Mouse (Mus musculus) limb, embryonic 10.5 days (tissue): ENCODE measurements at regions not wholly inside any gene's neighbourhood (a gene's known extent, or its start where the extent isn't known, plus 50 kb on each side); places are given as distances from the start of the nearest gene placed in this dataset.
A peak's percentile ranks its signal among the peaks of the same experiment; 100 is the strongest.
"Not testable (repeated sequence)": the region's sequence is repeated elsewhere in the genome, so short reads cannot be mapped to it uniquely, and the experiment has no call there.

Source experiments
- DNase-seq: peaks from one replicate; pipeline ENCODE4 v3.0.0-alpha.2; 2017; ENCODE audit warnings: low spot score
- H3K27ac ChIP-seq: fragments of 300-500 bp; sonication (generic); 2 replicates; pipeline ENCODE4 v1.5.1; 2016; ENCODE audit warnings: mild to moderate bottlenecking
- H3K27me3 ChIP-seq: fragments of 300-500 bp; sonication (generic); 2 replicates; pipeline ENCODE4 v1.6.1; 2016; ENCODE audit warnings: low read depth, mild to moderate bottlenecking; ENCODE audit not compliant: poor library complexity, severe bottlenecking
- H3K36me3 ChIP-seq: fragments of 300-500 bp; sonication (generic); 2 replicates; pipeline ENCODE4 v1.6.1; 2016; ENCODE audit warnings: mild to moderate bottlenecking, moderate library complexity
- H3K4me1 ChIP-seq: fragments of 300-500 bp; sonication (generic); 2 replicates; pipeline ENCODE4 v1.6.1; 2016
- H3K4me3 ChIP-seq: fragments of 300-500 bp; sonication (generic); 2 replicates; pipeline ENCODE4 v1.5.1; 2016; ENCODE audit warnings: mild to moderate bottlenecking, moderate library complexity
- H3K9me3 ChIP-seq: fragments of 300-500 bp; sonication (generic); replicated peaks from 2 replicates; pipeline ENCODE4 v1.6.1; 2016; ENCODE audit warnings: mild to moderate bottlenecking
- WGBS: fragments of 180-500 bp; shearing (Covaris S2); methylation state at CpG from one replicate; pipeline ENCODE4 v1.1.7; 2016; 5-methylcytosine and 5-hydroxymethylcytosine counted together

- WGBS = 71% methylated on average over 13 of the region's 13 CpGs
- Histone ChIP-seq H3K4me3 (no peak overlapping the region), H3K27ac (no peak overlapping the region), H3K36me3 (no peaks in the 10 kb centered on the region), H3K27me3 (no peaks in the 10 kb centered on the region), H3K4me1 (no peaks in the 10 kb centered on the region), H3K9me3 (no peaks in the 10 kb centered on the region)
- DNase-seq = peak; percentile 37
These were observed 52.0 kb upstream of the Ak4 start for GRCm38 (mm10) chr4:101366905-101367679.

DNA sequence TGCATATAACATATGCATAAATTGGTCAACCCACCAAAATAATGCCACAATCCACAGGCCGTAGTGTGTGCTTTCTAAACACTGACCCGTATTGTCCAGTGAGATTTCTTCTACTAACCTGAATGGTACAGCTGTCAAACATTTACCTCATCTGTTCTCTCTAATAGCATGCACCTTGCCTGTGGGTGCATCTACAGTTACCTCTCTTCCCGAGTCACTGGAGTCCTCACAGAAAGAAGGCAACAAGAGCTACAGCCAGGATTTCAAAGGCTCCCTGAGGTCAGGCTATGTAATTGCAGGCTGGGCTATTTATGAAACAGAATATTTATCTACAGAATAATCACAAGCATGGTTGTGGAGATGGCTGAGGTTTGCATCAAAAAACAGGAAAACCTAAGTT, 53.8 kb upstream of the Ak4 start:
- Histone ChIP-seq H3K27me3 (no peaks in the 10 kb centered on the region), H3K4me1 (no peaks in the 10 kb centered on the region), H3K4me3 (no peak overlapping the region), H3K27ac (no peak overlapping the region), H3K36me3 (no peaks in the 10 kb centered on the region), H3K9me3 (no peaks in the 10 kb centered on the region)
- 90% methylated on average over 3 of the region's 3 CpGs for WGBS
- DNase-seq = no peak

DNA sequence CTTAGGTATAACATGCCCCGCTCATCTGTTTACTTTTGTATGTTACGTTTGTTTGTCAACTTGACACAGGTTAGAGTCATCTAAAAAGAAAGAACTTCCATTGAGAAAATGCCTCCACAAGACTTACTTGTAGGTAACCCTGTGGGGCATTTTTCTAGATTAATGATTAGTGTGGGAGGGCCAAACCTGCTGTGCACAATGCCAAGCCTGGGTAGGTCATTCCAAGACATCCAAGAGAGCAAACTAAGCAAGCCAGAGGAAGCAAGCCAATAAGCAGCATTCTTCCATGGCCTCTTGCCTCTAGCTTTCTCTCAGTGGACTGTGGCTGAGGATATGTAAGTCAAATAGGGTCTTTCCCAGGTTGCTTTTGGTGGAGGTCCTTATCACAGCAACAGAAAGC, 54.4 kb upstream of the Ak4 start:
- no peaks in the 10 kb centered on the region for H3K36me3 ChIP-seq
- no peaks in the 10 kb centered on the region for H3K4me1 ChIP-seq
- no peak for DNase-seq
- H3K27ac ChIP-seq = no peak overlapping the region
- no peaks in the 10 kb centered on the region for H3K9me3 ChIP-seq
- 91% methylated on average over 2 of the region's 2 CpGs for WGBS
- no peaks in the 10 kb centered on the region for H3K27me3 ChIP-seq
- no peak overlapping the region for H3K4me3 ChIP-seq

GRCm38 (mm10) chr4:101363231-101363630, 55.8 kb upstream of the Ak4 start:
- WGBS = 96% methylated on average over 1 of the region's 1 CpGs
- not testable (repeated sequence) for H3K27ac ChIP-seq, H3K27me3 ChIP-seq, H3K36me3 ChIP-seq, H3K4me3 ChIP-seq, H3K9me3 ChIP-seq, DNase-seq, H3K4me1 ChIP-seq

DNA sequence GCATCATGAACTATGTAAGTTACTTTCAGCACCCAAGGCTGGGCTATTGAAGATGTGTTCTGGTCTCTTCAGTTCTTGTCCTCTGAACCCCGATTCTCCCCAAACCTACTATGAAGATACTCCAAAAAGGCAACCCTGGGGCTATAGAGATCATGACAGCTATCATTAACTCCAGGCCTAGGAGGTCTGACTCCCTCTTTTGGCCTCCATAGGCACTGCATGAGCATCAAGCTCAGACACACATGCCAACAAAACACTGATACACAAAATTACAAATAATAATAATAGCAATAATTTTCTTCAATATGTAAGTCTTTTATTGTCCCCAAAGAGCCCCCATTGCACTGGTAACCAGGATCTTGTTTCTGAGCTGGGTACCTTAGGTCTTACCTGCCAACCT, 57.3 kb upstream of the Ak4 start:
- Histone ChIP-seq H3K4me1 (peaks cover 9% of the 10 kb centered on the region), H3K4me3 (no peak overlapping the region), H3K9me3 (no peaks in the 10 kb centered on the region), H3K27me3 (no peaks in the 10 kb centered on the region), H3K36me3 (no peaks in the 10 kb centered on the region), H3K27ac (no peak overlapping the region)
- no peak for DNase-seq
- WGBS = 96% methylated on average over 1 of the region's 1 CpGs

- no peaks in the 10 kb centered on the region for H3K36me3 ChIP-seq
- no peak for DNase-seq
- H3K4me3 ChIP-seq = no peak overlapping the region
- H3K4me1 ChIP-seq = peaks cover 18% of the 10 kb centered on the region
- H3K27me3 ChIP-seq = peaks cover 2% of the 10 kb centered on the region; the same call in 1 of the 2 replicates
- H3K27ac ChIP-seq = no peak overlapping the region
- no peaks in the 10 kb centered on the region for H3K9me3 ChIP-seq
- WGBS = 83% methylated on average over 7 of the region's 7 CpGs
These were observed 58.8 kb upstream of the Ak4 start for GRCm38 (mm10) chr4:101360296-101360695.

DNA sequence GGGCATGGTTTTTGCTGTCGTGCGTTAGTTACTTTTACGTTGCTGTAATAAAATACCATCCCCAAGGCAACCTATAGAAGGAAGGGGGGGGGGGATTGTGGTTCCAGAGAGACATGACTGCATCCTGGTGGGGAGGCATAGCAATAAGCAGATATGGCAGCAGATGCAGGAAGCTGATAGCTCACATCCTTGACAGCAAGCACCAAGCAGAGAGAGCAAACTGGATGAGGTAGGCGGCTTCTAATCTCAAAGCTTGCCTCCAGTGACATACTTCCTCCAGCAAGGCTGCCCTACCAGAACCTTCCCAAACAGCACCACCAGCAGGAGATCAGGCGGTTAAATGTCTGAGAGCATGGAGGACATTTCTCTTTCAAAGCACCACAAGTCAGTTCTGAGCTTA, 60.0 kb upstream of the Ak4 start:
- WGBS = 87% methylated on average over 5 of the region's 5 CpGs

GRCm38 (mm10) chr4:101358525-101358924, 60.6 kb upstream of the Ak4 start:
- Histone ChIP-seq H3K9me3 (no peaks in the 10 kb centered on the region), H3K4me3 (no peak overlapping the region), H3K36me3 (no peaks in the 10 kb centered on the region), H3K27me3 (peaks cover 12% of the 10 kb centered on the region), H3K27ac (no peak overlapping the region), H3K4me1 (peaks cover 29% of the 10 kb centered on the region)
- WGBS = 97% methylated on average over 3 of the region's 3 CpGs
- no peak for DNase-seq

More for the DNA sequence above, 60.0 kb upstream of the Ak4 start:
- H3K27me3 ChIP-seq = peaks cover 12% of the 10 kb centered on the region
- no peak overlapping the region for H3K4me3 ChIP-seq
- H3K9me3 ChIP-seq = no peaks in the 10 kb centered on the region
- no peak for DNase-seq
- peaks cover 28% of the 10 kb centered on the region for H3K4me1 ChIP-seq
- H3K27ac ChIP-seq = no peak overlapping the region
- no peaks in the 10 kb centered on the region for H3K36me3 ChIP-seq

DNA sequence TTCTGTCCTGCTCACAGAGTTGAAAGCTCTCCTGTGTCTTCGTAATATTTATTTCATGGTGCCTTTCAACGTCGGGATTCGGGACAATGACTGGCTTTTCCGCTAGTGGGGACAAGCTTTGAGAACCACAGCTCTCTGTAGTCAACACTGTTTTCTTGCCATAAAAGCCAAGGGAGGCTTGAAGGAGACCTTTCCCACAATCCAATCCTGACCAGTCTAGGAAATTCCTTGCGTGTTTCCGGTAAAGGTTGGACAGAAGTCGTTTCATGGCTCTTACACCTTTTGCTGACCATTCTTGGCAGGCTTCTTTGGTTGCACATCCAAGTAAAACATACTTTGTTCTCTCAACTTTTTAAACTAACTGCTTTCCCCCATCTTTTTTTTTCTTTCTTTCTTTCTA, 61.2 kb upstream of the Ak4 start:
- Histone ChIP-seq H3K4me1 (peaks cover 29% of the 10 kb centered on the region), H3K4me3 (no peak overlapping the region), H3K27ac (no peak overlapping the region), H3K9me3 (no peaks in the 10 kb centered on the region), H3K27me3 (peaks cover 12% of the 10 kb centered on the region), H3K36me3 (no peaks in the 10 kb centered on the region)
- WGBS = 87% methylated on average over 8 of the region's 8 CpGs
- peak; percentile 31 for DNase-seq

DNA sequence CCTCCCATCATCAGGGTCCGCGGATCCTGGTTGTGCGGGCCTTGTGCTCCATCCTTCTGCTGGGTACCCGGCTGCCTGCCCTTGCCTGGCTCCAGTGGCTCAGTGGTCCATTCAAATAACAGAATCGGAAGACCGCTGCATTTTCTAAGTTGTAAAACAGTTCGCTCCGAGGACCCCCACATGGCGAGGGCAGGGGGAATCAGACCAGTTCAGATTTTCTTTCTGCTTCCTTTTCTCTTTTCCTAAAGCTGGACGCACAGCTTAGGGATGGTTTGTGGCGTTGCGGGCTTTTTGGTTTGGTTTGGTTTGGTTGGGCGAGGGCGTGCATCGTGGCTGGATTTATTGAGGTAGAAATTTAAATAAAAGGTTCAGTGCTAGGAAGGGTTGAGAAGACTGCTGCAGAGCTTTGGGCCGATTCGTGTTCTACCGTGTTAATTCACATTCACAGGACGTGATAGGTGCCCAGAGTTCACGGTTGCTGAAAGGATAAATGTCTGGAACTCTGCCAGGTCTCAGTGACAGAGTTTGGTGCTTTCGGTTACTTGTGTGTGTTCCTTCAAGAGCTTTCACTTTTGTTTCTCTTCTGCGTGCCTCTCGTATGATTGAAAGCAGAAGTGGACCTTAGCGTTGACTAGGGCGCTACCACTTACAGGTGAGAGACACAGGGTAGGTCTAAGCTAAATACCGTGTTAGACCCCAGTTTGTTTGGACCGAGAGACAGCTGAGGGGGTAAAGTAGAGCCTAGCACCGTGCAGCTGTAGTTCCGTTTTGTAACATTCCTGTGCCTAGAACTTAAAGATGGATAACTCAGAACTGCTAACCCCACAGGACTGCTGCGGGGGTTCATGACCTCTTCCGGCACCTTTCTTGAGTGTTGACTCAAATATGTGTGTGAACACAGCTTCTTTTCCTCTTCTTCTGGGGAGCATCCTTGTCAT, 61.9 kb upstream of the Ak4 start:
- H3K27me3 ChIP-seq = peaks cover 12% of the 10 kb centered on the region

GRCm38 (mm10) chr4:101356093-101356953, 62.8 kb upstream of the Ak4 start:
- peak; percentile 78 for DNase-seq
- WGBS = under 1% methylated on average over 106 of the region's 107 CpGs
- Histone ChIP-seq H3K27me3 (peaks cover 12% of the 10 kb centered on the region), H3K4me1 (peaks cover 29% of the 10 kb centered on the region), H3K9me3 (no peaks in the 10 kb centered on the region), H3K36me3 (no peaks in the 10 kb centered on the region), H3K4me3 (peak overlapping the region; percentile 80), H3K27ac (peak overlapping the region; percentile 94)

More for the DNA sequence above, 61.9 kb upstream of the Ak4 start:
- peak; percentile 32 for DNase-seq
- H3K36me3 ChIP-seq = no peaks in the 10 kb centered on the region
- H3K4me1 ChIP-seq = peaks cover 29% of the 10 kb centered on the region
- WGBS = 25% methylated on average over 31 of the region's 31 CpGs
- H3K9me3 ChIP-seq = no peaks in the 10 kb centered on the region
- peak overlapping the region; percentile 94 for H3K27ac ChIP-seq
- peak overlapping the region; percentile 80 for H3K4me3 ChIP-seq

DNA sequence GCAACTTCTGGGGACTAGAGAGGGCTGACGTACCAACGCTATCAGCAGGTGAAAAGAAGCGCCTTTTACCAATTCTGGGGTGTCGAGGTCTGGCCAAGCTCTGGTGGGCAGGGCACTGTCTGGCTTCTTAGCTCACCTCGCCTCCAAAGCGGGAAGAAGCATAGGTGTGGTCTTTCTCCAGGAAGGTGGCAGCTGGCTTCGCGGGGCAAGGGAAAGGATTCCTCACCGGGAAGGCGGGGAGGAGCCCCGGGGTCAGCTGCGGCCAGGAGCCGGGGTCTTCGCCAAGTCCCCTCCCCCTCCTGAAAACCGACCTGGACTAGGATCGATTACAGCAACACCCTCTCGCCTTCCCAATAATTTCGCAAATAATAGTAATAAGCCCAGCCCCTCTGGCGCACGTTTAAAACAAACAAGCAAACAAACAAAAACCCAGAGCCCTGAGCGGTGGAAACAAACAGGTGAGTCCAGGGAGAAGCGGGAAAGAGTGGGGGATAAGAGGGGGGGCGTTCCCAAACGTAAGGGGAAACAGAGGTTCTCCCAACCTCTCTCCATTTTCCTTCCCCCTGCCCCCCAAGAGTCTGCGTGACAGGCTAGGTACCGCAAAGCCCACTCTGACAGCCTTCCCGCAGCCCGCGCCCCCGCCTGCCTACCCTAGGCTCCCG, 63.5 kb upstream of the Ak4 start:
- DNase-seq = peak; percentile 54
- H3K4me1 ChIP-seq = peaks cover 29% of the 10 kb centered on the region
- WGBS = under 1% methylated on average over 29 of the region's 31 CpGs
- H3K27me3 ChIP-seq = peaks cover 12% of the 10 kb centered on the region
- H3K36me3 ChIP-seq = no peaks in the 10 kb centered on the region
- peak overlapping the region; percentile 94 for H3K27ac ChIP-seq
- no peaks in the 10 kb centered on the region for H3K9me3 ChIP-seq
- peak overlapping the region; percentile 80 for H3K4me3 ChIP-seq
